Mouse (Mus musculus): Measurements from ENCODE around the gene Trpm8. TPM values are rescaled to one million over a fixed set of nuclear protein-coding genes. Genes with fewer than 3 reads are reported as not detected.

Trpm8 gene
- polyA plus RNA-seq, 1 experiment from 2014 or later: not detected

DNA sequence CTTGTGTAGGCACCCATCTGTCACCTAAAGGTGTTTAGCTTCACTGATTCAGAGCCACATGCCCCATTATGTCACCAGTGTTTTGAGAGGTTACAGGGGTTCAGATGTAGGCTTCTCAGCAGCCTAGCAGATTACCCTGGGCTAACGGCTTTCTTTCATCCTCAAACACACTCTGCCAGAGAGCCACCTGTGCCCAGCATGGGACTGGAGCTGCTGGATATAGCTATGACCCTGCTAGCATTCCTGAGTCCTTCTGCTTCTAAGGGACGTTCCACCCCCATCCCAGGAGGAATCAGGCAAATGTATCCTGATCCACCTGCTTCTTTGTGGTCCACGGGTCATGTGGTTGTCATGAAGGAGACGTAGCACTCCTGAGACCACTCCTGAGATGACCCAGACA is 114.2 kb downstream of the Trpm8 start:
- Histone ChIP-seq H3K27ac (ENCODE audit: low read depth) (no peak overlapping the region), H3K4me1 (replicated peaks; ENCODE audit: control insufficient read depth, insufficient read depth, low read length) (no peaks in the 10 kb centered on the region), H3K4me3 (ENCODE audit: low read depth, low read length) (no peak overlapping the region), H3K36me3 (ENCODE audit: control insufficient read depth, insufficient read depth, low read length) (no peaks in the 10 kb centered on the region), H3K9me3 (ENCODE audit: control insufficient read depth, low read length) (no peaks in the 10 kb centered on the region), H3K4me2 (ENCODE audit: low read length) (no peak overlapping the region), H3K9ac (ENCODE audit: low read length) (no peak overlapping the region), H3K27me3 (replicated peaks; ENCODE audit: control insufficient read depth, insufficient read depth, low read length) (no peaks in the 10 kb centered on the region)
- no peak for DNase-seq (ENCODE audit: low spot score)
- WGBS: 70% methylated on average over 4 of the region's 4 CpGs
- ATAC-seq (replicated peaks; ENCODE audit: low FRiP score, low TSS enrichment, low read depth): no peak

GRCm38 (mm10) chr1:88393321-88393720 is 115.9 kb downstream of the Trpm8 start:
- no peak for DNase-seq (ENCODE audit: low spot score)
- no peak overlapping the region for H3K4me2 ChIP-seq (ENCODE audit: low read length)
- ATAC-seq (replicated peaks; ENCODE audit: low FRiP score, low TSS enrichment, low read depth): no peak
- H3K4me1 ChIP-seq (replicated peaks; ENCODE audit: control insufficient read depth, insufficient read depth, low read length): no peaks in the 10 kb centered on the region
- H3K27ac ChIP-seq (ENCODE audit: low read depth): no peak overlapping the region
- no peaks in the 10 kb centered on the region for H3K9me3 ChIP-seq (ENCODE audit: control insufficient read depth, low read length)
- WGBS: 77% methylated on average over 5 of the region's 5 CpGs
- H3K36me3 ChIP-seq (ENCODE audit: control insufficient read depth, insufficient read depth, low read length): no peaks in the 10 kb centered on the region
- H3K4me3 ChIP-seq (ENCODE audit: low read depth, low read length): no peak overlapping the region
- no peaks in the 10 kb centered on the region for H3K27me3 ChIP-seq (replicated peaks; ENCODE audit: control insufficient read depth, insufficient read depth, low read length)
- H3K9ac ChIP-seq (ENCODE audit: low read length): no peak overlapping the region

DNA sequence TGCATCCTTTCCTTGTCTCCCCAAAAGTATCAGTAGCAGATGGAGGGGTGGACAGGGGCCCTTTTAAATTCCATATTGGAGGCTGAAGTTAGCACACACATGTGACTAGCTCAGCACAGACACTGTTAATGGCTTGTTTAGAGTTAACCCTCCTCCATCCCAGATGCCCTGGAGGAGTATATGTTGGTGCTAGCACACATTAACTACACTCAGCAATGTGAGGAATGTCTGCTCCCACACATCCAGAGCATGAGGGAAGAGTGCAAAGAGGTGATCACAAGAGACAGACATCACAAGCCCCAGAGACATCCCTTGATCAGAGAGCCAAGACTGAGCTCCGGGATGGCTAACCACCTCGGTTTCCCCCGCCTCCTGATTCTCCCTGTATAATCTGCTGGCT is 125.9 kb downstream of the Trpm8 start:
- Histone ChIP-seq H3K9ac (ENCODE audit: low read length) (no peak overlapping the region), H3K9me3 (ENCODE audit: control insufficient read depth, low read length) (no peaks in the 10 kb centered on the region), H3K27me3 (replicated peaks; ENCODE audit: control insufficient read depth, insufficient read depth, low read length) (no peaks in the 10 kb centered on the region), H3K36me3 (ENCODE audit: control insufficient read depth, insufficient read depth, low read length) (no peaks in the 10 kb centered on the region), H3K27ac (ENCODE audit: low read depth) (no peak overlapping the region), H3K4me2 (ENCODE audit: low read length) (no peak overlapping the region), H3K4me3 (ENCODE audit: low read depth, low read length) (no peak overlapping the region), H3K4me1 (replicated peaks; ENCODE audit: control insufficient read depth, insufficient read depth, low read length) (0 out of 2 replicates have a peak, but pooled peaks cover 16% of the 10 kb centered on the region)
- 65% methylated on average over 3 of the region's 3 CpGs for WGBS
- no peak for ATAC-seq (replicated peaks; ENCODE audit: low FRiP score, low TSS enrichment, low read depth)
- no peak for DNase-seq (ENCODE audit: low spot score)

DNA sequence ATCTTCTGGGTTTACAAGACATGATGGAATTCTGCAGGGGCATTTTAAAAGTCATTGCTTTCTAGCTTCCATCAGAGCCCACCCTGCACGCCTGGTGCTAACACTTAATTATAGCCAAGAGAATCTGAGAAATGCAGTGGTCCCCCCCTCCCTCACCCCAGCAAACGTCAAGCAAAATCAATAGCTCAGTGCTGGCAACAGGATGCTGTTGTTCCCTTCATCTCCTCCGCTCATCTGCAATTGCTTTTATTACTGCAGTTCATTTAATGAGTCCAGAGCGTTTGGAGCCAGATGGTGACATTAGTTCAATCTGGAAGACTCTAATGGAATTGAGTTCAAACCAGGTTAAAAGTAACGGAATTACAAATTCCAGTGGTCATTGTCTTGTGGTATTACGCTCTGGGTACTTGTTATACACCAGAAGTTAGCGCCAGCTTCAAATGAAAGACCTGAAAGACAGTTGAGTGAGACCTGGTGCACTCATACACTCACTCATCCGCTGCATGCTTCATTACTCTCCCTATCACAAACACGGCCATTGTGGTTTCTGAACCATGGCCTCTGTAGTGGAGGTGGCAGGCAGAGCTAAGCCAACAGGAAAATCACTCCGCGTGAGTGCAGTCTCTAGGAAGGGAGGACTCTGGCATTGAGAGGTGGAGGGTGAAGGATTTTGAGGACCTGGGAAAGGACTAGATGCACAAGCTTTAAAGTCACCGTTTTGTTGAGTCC is 128.8 kb downstream of the Trpm8 start:
- ATAC-seq (replicated peaks; ENCODE audit: low FRiP score, low TSS enrichment, low read depth) (no peak), DNase-seq (ENCODE audit: low spot score) (no peak)
- Histone ChIP-seq H3K36me3 (ENCODE audit: control insufficient read depth, insufficient read depth, low read length) (no peaks in the 10 kb centered on the region), H3K4me3 (ENCODE audit: low read depth, low read length) (no peak overlapping the region), H3K4me1 (replicated peaks; ENCODE audit: control insufficient read depth, insufficient read depth, low read length) (0 out of 2 replicates have a peak, but pooled peaks cover 16% of the 10 kb centered on the region), H3K4me2 (ENCODE audit: low read length) (no peak overlapping the region), H3K27me3 (replicated peaks; ENCODE audit: control insufficient read depth, insufficient read depth, low read length) (no peaks in the 10 kb centered on the region), H3K27ac (ENCODE audit: low read depth) (no peak overlapping the region), H3K9me3 (ENCODE audit: control insufficient read depth, low read length) (no peaks in the 10 kb centered on the region), H3K9ac (ENCODE audit: low read length) (no peak overlapping the region)
- WGBS: 60% methylated on average over 12 of the region's 12 CpGs

DNA sequence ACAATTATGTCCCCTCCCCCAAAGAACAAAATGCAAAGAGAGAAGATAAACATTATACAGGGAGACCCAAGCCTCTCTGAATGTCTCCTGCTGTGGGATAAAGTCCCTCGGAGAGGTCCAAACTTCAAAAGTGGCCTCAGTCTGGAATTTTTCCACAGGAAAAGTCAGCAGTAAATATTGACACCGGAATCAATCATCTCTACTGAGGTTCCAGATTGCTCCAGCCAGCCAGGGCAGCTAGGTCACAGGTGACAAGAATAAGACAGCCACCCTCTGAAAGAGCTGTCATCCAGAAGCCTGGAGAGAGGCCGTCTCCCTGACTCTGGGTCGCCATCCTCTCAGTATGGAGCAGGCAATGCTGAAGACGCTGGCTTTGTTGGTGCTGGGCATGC is 129.3 kb downstream of the Trpm8 start, which contains the start of gene Spp2:
Spp2 (plus strand) TSS at position 155 of the 392 bp plus-strand sequence.
- ATAC-seq (replicated peaks; ENCODE audit: low FRiP score, low TSS enrichment, low read depth) (no peak), DNase-seq (ENCODE audit: low spot score) (no peak)
- Histone ChIP-seq H3K4me3 (ENCODE audit: low read depth, low read length) (no peak within 1 kb of the TSS), H3K4me2 (ENCODE audit: low read length) (no peak within 1 kb of the TSS), H3K27me3 (replicated peaks; ENCODE audit: control insufficient read depth, insufficient read depth, low read length) (no peaks in the 10 kb centered on the region), H3K4me1 (replicated peaks; ENCODE audit: control insufficient read depth, insufficient read depth, low read length) (0 out of 2 replicates have a peak, but pooled peaks cover 16% of the 10 kb centered on the region), H3K36me3 (ENCODE audit: control insufficient read depth, insufficient read depth, low read length) (no peaks in the 10 kb centered on the region), H3K27ac (ENCODE audit: low read depth) (no peak within 1 kb of the TSS), H3K9me3 (ENCODE audit: control insufficient read depth, low read length) (no peaks in the 10 kb centered on the region), H3K9ac (ENCODE audit: low read length) (no peak within 1 kb of the TSS)
- 64% methylated on average over 5 of the region's 5 CpGs for WGBS

DNA sequence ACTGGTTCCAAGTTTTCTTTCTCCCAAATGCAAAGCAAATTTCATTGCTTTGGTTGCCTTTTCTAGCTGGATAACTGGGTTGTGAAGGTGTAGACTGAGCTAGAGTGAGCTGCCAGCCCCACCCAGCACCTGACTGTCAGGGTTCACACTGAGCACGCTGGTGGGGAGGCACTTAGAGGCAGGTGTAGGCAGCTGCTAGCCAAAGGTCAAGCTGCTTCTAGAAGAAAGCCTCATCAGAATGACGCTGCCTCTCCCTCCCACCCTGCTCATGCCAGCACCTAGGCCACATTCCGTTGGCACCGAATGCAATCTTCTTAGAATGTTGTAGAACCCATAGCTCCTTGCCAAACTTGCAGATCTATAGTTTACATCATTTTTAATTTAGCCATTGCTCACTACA is 130.9 kb downstream of the Trpm8 start:
- Histone ChIP-seq H3K27me3 (replicated peaks; ENCODE audit: control insufficient read depth, insufficient read depth, low read length) (no peaks in the 10 kb centered on the region), H3K4me1 (replicated peaks; ENCODE audit: control insufficient read depth, insufficient read depth, low read length) (0 out of 2 replicates have a peak, but pooled peaks cover 19% of the 10 kb centered on the region), H3K9me3 (ENCODE audit: control insufficient read depth, low read length) (no peaks in the 10 kb centered on the region), H3K4me2 (ENCODE audit: low read length) (no peak overlapping the region), H3K27ac (ENCODE audit: low read depth) (no peak overlapping the region), H3K4me3 (ENCODE audit: low read depth, low read length) (no peak overlapping the region), H3K9ac (ENCODE audit: low read length) (no peak overlapping the region), H3K36me3 (ENCODE audit: control insufficient read depth, insufficient read depth, low read length) (no peaks in the 10 kb centered on the region)
- DNase-seq (ENCODE audit: low spot score) (no peak), ATAC-seq (replicated peaks; ENCODE audit: low FRiP score, low TSS enrichment, low read depth) (no peak)
- 71% methylated on average over 4 of the region's 4 CpGs for WGBS

GRCm38 (mm10) chr1:88412013-88412412 is 134.6 kb downstream of the Trpm8 start:
- Histone ChIP-seq H3K27me3 (replicated peaks; ENCODE audit: control insufficient read depth, insufficient read depth, low read length) (no peaks in the 10 kb centered on the region), H3K9ac (ENCODE audit: low read length) (no peak overlapping the region), H3K36me3 (ENCODE audit: control insufficient read depth, insufficient read depth, low read length) (no peaks in the 10 kb centered on the region), H3K9me3 (ENCODE audit: control insufficient read depth, low read length) (no peaks in the 10 kb centered on the region), H3K4me1 (replicated peaks; ENCODE audit: control insufficient read depth, insufficient read depth, low read length) (0 out of 2 replicates have a peak, but pooled peaks cover 7% of the 10 kb centered on the region), H3K4me2 (ENCODE audit: low read length) (no peak overlapping the region), H3K27ac (ENCODE audit: low read depth) (no peak overlapping the region), H3K4me3 (ENCODE audit: low read depth, low read length) (no peak overlapping the region)
- ATAC-seq (replicated peaks; ENCODE audit: low FRiP score, low TSS enrichment, low read depth): no peak
- no peak for DNase-seq (ENCODE audit: low spot score)
- WGBS: 42% methylated on average over 5 of the region's 5 CpGs

GRCm38 (mm10) chr1:88418943-88419342 is 141.5 kb downstream of the Trpm8 start:
- Histone ChIP-seq H3K27ac (ENCODE audit: low read depth) (no peak overlapping the region), H3K4me3 (ENCODE audit: low read depth, low read length) (no peak overlapping the region), H3K9me3 (ENCODE audit: control insufficient read depth, low read length) (no peaks in the 10 kb centered on the region), H3K36me3 (ENCODE audit: control insufficient read depth, insufficient read depth, low read length) (no peaks in the 10 kb centered on the region), H3K4me2 (ENCODE audit: low read length) (no peak overlapping the region), H3K27me3 (replicated peaks; ENCODE audit: control insufficient read depth, insufficient read depth, low read length) (no peaks in the 10 kb centered on the region), H3K9ac (ENCODE audit: low read length) (no peak overlapping the region), H3K4me1 (replicated peaks; ENCODE audit: control insufficient read depth, insufficient read depth, low read length) (no peaks in the 10 kb centered on the region)
- ATAC-seq (replicated peaks; ENCODE audit: low FRiP score, low TSS enrichment, low read depth) (no peak), DNase-seq (ENCODE audit: low spot score) (no peak)
- 79% methylated on average over 2 of the region's 2 CpGs for WGBS

DNA sequence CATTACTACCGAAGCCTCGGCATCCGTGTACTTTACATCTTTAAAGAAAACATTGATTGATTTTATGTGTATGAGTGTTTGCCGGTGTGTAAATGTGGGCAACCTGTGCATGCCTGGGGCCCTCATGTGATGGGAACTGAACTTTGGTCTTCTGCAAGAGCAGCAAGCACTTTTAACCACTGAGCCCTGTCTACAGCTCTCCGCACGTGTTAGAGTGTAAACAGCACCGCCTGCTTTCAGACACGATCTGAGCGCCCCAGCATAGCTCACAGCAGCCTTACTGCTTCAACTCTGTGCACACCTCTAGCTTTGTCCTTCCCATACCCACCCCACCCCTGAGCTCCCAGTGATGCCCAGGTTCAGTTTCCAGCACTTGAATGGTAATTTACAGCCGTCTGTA is 144.6 kb downstream of the Trpm8 start:
- H3K27ac ChIP-seq (ENCODE audit: low read depth): no peak overlapping the region
- DNase-seq (ENCODE audit: low spot score) (no peak), ATAC-seq (replicated peaks; ENCODE audit: low FRiP score, low TSS enrichment, low read depth) (no peak)
- no peak overlapping the region for H3K9ac ChIP-seq (ENCODE audit: low read length)
- H3K4me3 ChIP-seq (ENCODE audit: low read depth, low read length): no peak overlapping the region
- H3K4me2 ChIP-seq (ENCODE audit: low read length): no peak overlapping the region
- no peaks in the 10 kb centered on the region for H3K27me3 ChIP-seq (replicated peaks; ENCODE audit: control insufficient read depth, insufficient read depth, low read length)
- H3K9me3 ChIP-seq (ENCODE audit: control insufficient read depth, low read length): no peaks in the 10 kb centered on the region
- WGBS: 62% methylated on average over 10 of the region's 10 CpGs
- H3K4me1 ChIP-seq (replicated peaks; ENCODE audit: control insufficient read depth, insufficient read depth, low read length): no peaks in the 10 kb centered on the region
- H3K36me3 ChIP-seq (ENCODE audit: control insufficient read depth, insufficient read depth, low read length): no peaks in the 10 kb centered on the region
